Mouse (Mus musculus) gastrocnemius, postnatal 10 days (tissue): ENCODE results near the gene Kif24. TPM values are rescaled to one million over a fixed set of nuclear protein-coding genes. Genes with fewer than 3 reads are reported as not detected.

Experiments
- DNase-seq: peaks from one replicate; pipeline ENCODE4 v3.0.0; 2021; ENCODE audit warnings: mixed read lengths
- total RNA-seq, 2 experiments: library from RNA; stranded (reverse); gene quantifications; 2 replicates each; pipeline ENCODE4 v1.2.3; 2021

Gene Kif24
- total RNA-seq, 2 experiments from 2014 or later: 1.6 to 3.3 TPM

DNA sequence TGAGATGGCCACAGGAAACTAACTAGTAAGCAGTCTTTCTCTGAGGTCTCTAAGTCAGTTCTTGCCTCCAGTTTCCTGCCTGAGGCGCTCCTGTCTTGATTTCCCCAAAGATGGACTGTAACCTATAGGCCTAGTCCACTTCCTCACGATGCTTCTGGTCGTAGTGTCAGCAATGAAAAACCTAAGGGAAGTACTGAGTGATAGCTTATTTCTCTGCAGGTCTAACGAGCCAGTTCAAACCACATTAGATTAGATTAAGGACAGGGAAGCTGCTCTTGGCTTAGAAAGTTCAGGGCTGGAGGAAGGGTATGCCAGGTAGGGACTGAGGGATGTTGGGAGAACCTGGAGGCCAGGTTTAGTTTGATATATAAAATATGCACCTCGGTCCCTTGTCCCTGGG is 63.1 kb downstream of the Kif24 start:
- DNase-seq: no peak

GRCm38 (mm10) chr4:41401167-41401566 is 63.5 kb downstream of the Kif24 start:
- DNase-seq: no peak

DNA sequence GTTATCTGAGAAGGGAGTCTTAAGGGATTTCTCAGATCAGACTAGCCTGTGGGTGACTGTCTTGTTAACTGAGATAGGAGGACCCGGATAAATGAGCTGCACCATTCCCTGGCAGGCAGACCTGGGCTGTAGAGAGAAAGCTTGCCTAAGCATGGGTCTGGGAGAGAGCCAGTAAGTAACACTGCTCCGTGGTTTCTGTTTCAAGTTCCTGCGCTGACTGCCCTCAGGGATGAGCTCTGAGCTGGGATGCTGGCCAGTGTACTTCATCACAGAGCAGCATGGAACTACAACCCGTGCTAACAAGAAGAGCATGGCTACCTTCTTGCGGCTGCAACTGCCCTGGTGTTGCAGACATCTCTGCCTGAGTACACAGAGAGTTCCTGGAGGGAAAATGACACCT is 64.8 kb downstream of the Kif24 start:
- peak; percentile 54 for DNase-seq

- DNase-seq: no peak
Observed at GRCm38 (mm10) chr4:41398353-41398752, 66.3 kb downstream of the Kif24 start.

DNA sequence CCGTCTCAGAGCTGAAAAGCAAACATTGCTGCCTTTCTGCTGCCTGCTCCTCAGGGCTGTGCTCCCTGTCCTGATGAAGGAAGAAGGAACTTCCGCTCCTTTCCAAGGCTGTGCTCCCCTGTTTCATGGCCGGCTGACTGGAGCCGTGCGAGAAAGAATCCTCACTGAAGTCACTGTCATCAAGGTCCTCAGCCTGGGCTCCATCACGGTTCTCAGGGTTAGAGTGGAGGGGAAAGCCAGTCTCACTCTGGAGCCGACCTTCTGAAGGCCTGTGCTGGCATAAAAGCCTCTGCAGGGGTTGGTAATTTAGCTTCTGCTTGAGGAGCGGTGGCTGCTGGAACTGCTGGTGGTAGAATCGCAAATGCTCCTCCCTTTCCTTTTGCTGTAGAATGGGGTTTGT is 70.0 kb downstream of the Kif24 start:
- DNase-seq: no peak

DNA sequence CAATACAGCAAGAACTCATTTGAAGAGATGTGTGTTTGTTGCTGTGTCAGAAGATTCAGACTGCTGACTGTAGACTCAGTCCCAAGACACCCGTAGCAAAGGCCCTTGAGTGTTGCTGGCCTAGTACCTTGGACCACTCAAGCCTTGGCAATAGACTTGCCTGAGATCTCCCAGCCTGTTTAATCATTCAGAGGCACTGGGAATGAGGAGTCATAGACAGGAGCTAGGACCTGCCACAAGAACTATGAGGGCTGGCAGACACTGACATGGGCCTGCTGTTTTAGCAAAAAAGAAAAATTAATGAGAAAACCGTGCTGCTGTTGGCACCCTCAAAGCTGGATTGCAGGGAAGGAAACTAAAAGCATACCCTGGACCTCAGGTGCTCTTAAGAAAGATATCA is 73.7 kb downstream of the Kif24 start:
- DNase-seq: no peak

- peak; percentile 87 for DNase-seq
Observed at GRCm38 (mm10) chr4:41390122-41390521, 74.6 kb downstream of the Kif24 start.

DNA sequence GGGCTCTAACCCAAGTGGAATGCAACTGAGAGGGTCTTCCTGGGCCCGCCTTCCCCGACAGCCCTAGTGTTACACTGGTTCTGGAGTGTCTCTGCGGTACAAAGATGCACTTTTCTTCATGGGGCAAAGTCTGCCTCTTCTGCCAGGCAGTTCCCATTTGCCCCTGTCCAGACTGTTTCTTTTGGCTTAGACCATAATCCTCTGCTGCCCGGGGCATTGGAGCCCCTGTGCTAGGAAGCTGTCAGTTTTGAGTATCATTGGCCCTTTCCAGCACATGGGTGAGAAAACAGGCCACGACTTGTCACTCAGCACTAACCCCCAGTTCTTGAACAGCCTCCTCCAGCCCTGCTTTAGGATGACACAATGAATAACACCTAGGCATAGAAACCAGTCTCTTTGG is 75.4 kb downstream of the Kif24 start:
- no peak for DNase-seq

DNA sequence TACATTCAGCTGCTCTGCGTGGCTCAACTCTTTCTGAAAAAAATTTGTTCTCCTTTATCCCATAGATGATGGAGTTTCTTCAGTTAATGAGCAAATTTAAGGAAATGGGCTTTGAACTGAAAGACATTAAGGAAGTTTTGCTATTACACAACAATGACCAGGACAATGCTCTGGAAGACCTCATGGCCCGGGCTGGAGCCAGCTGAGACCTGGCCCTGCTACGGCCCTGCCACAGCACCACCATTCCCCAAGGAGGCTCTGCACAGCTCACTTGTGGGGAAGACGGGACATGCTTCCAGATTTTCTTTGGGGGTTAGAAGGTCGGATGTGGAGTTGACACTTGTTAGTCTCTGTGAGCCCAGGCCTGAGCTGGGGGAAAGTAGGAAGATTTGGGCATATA is 76.1 kb downstream of the Kif24 start:
- no peak for DNase-seq

DNA sequence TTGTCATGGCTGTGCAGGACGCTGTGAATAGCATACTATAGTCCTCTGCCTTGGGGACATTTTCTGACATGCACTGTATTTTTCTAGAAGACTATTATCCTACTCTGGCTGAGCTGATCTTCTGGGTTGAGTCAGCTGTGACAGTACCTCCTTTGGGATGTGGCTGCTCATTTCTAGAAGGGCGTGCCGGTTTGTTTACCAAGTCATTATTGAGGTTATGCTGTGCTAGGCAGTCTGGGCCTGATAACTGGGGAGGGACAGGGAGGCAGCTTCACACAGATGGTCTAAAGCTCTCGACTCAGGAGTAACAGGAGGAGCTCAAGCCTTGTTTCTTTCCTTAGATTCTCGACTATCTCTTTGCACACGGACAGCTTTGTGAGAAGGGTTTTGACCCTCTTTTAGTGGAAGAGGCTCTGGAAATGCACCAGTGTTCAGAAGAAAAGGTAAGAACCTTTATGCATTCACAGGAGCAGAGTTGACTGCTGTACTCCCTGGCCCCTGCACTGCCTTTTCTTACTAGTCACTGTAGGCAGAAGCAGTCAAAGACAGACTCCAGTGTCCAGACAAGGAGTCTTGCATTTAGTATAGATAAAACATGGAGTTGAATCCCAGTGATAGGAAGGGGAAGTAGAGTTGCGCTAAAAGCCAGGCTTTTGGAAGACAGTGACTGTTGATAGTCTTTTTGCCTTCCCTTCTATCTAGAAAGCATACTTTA is 76.8 kb downstream of the Kif24 start:
- no peak for DNase-seq

- DNase-seq: no peak
Observed at GRCm38 (mm10) chr4:41386412-41386975, 78.2 kb downstream of the Kif24 start.

- DNase-seq: no peak
Observed at GRCm38 (mm10) chr4:41381213-41381950, 83.3 kb downstream of the Kif24 start.

DNA sequence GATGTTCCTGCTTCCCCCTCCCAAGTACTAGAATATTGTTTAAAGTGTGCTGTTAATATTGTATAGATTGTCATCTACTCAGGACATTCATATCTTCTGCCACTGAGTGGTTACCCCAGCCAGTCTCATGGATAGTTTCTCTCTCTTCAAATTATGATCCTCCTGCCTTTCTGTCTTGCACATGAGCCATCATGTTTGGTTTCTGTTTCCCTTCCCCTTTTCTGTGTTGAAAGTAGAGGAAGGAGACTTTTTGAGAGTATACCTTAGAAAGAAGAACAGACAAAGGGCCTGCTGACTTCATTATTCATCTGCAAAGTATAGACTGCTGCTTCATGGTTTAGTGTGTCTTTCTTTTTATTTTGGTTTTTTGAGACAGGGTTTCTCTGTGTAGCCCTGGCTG is 87.1 kb downstream of the Kif24 start:
- no peak for DNase-seq

DNA sequence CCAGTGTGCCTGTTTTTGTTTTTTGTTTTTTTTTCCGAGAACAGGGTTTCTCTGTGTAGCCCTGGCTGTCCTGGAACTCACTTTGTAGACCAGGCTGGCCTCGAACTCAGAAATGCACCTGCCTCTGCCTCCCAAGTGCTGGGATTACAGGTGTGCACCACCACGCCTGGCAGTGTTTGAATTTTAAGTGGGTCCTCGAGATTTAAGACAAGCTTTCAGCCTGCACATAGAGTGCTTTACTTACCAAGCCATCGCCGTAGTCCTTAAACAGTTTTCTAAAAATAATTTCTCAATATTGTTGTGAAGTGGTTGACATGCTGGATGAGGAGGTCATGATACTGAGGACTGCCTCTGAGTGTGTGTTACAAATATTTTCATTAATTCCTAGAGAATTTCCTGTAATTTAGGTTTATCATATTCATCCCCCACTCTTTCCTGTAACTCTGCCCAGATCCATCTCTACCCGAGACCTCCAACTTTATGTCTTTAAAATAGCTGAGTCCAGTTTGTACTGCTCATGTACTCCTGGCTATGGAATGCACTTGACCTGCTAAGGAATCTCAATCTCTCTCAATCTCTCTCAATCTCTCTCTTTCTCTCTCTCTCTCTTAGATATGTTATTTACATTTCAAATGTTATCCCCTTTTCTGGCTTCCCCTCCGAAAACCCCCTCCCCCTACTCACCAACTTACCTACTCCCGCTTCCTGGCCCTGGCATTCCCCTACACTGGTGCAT is 94.8 kb downstream of the Kif24 start:
- no peak for DNase-seq

GRCm38 (mm10) chr4:41368198-41368597 is 96.5 kb downstream of the Kif24 start:
- DNase-seq: no peak

DNA sequence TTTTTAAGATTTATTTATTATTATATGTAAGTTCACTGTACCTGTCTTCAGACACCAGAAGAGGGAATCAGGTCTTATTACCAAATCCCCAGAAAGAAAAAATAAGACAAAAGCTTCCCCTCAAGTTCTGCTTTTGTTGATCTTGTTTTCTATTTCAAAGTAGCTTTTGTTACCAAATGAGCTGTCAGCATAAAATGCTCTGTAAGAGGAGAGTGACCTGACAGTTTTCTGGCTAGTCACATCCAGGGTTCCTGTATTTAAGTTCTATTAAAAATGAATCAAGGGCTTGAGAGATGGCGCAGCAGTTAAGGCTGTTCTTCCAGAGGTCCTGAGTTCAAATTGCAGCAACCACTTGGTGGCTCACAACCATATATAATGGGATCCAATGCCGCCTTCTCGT is 103.6 kb downstream of the Kif24 start:
- DNase-seq: no peak

- no peak for DNase-seq
Observed at GRCm38 (mm10) chr4:41359358-41359757, 105.3 kb downstream of the Kif24 start.

DNA sequence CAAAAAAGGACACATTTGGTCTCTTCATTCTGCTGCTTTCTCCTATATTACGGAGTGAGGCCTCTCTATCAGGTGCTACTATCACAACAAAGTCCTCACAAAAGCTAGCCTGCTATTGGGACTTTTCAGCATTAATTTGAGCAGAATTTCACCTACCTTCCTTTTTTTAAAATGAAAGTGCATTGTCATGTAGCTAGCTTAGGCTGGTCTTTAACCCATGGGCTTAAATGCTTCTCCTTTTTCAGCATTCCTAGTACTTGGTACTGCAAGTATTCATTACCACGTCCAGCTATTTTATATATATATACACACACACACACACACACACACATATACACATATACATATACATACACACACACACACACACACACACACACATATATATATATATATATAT is 106.0 kb downstream of the Kif24 start:
- DNase-seq: no peak

DNA sequence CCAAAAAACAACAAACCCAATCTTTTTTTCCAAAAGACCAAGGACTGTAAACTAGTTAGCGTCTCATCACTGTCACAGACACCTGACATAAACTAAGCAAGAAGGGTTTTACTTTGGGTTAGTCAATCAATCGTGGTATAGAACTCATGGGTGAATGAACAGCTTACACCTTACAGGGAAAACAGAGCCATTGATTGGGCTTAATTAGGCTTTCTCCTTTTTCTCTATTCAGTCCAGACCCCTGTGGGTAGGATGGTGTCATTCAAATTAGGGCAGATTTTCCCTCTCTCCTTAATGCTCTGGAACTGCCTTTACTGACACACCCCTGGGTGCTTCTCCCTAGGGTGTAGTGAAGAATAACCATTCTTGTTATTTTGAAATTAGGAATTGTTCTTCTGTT is 107.5 kb downstream of the Kif24 start:
- DNase-seq: no peak

DNA sequence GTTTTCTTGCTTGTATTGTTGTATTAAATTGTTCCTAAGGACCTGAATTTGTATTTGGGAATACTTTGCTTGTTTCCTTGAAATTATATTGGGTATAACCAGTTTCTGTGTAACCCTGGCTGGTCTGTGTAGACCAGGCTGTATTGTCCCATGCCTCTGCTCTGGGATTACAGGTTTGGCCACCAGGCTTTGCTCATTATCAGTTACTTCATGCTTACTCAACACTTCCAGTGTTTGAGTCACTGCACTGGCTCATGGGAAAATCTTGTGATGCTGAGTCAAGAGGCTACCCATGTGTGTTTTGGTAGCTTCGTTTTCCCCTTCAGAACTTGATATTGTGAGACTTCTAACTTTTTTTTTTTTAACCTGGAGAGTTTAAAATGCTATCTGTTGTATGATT is 111.4 kb downstream of the Kif24 start:
- DNase-seq: no peak

- DNase-seq: no peak
Observed at GRCm38 (mm10) chr4:41352758-41353157, 111.9 kb downstream of the Kif24 start.

DNA sequence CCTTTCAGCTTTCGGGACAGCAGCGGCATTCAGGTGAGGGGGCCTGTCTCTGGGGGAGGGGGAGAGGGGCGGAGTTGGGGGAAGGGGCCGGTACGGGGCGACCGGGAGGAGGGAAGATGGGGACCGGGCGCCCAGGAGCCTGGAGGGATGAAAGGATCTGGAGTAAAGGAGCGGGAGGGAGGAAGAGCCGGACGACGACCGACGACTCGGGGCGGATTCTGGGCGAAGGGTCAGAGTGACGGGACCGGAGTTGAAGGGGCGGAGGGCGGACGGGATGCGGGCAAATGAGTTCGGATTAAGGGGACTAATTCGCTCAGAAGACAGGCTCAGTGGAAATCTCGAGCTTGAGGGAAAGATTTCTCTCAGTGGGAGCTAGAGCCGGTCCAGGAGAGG is 115.5 kb downstream of the Kif24 start:
- DNase-seq: peak; percentile 54

DNA sequence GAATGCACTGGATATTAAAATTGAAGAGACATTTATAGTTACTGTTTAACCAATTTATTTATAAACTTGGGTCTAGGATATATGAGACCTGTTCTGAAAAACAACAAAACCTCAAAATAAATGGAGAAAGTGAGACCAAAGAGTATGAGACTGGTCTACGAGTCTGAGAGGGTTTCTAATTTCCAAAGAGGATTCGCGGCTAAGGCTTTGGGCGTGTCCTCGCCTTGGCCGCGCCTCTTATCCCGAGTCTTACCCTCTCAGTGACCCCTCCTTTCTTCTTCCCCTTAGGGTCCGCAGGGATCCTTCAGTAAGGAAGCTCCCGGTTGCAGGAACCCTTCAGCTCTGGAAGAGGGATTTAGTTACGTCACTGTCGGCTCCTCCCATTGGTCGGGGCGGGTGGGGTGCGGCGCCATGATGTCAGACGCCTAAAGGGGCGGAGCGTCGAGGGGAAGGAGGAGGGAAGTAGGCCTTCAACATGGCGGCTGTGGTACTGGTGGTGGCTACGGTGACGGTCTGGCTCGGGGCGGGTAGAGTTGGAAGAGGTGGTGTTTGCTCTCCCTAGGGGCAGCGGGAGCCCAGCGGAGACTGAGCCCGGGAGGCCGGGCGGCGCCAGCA is 116.0 kb downstream of the Kif24 start, which contains the start of gene Ubap1:
TSS of gene Ubap1 (plus strand) at position 413 of the 615 bp plus-strand sequence.
- DNase-seq: peak; percentile 90
